Mouse (Mus musculus) monocyte, adult 5-6 weeks (primary cell): ENCODE measurements around the gene Fstl1. TPM values are rescaled to one million over a fixed set of nuclear protein-coding genes. Genes with fewer than 3 reads are reported as not detected.

Source experiments
- ATAC-seq: fragments of 153-309, 156-312 bp; replicated peaks from 2 replicates; pipeline ENCODE4 v1.8.0; 2017; ENCODE audit warnings: mild to moderate bottlenecking; ENCODE audit not compliant: low TSS enrichment, insufficient number of reproducible peaks, severe bottlenecking, poor library complexity, low FRiP score
- total RNA-seq: library from RNA; stranded (forward); fragments of 200-1000, 200-491, 200-594 nt; gene quantifications from 3 replicates; pipeline ENCODE4 v1.2.3, GENCODE M21; 2017

Gene Fstl1
- total RNA-seq, 1 experiment from 2014 or later: not detected

GRCm38 (mm10) chr16:37811874-37812273 is 35.2 kb downstream of the Fstl1 start:
- no peak for ATAC-seq

GRCm38 (mm10) chr16:37812474-37812886 is 35.8 kb downstream of the Fstl1 start:
- ATAC-seq: no peak

GRCm38 (mm10) chr16:37813691-37814382 is 37.2 kb downstream of the Fstl1 start:
- no peak for ATAC-seq

- ATAC-seq: no peak
Observed at GRCm38 (mm10) chr16:37814383-37814971, 37.8 kb downstream of the Fstl1 start.

- ATAC-seq: no peak
Observed at GRCm38 (mm10) chr16:37817986-37818385, 41.3 kb downstream of the Fstl1 start.

GRCm38 (mm10) chr16:37823949-37824348 is 47.3 kb downstream of the Fstl1 start:
- no peak for ATAC-seq

GRCm38 (mm10) chr16:37824778-37825505 is 48.3 kb downstream of the Fstl1 start:
- no peak for ATAC-seq

GRCm38 (mm10) chr16:37826286-37826685 is 49.6 kb downstream of the Fstl1 start:
- ATAC-seq: no peak

GRCm38 (mm10) chr16:37831041-37831440 is 54.4 kb downstream of the Fstl1 start:
- no peak for ATAC-seq

- ATAC-seq: no peak
Observed at GRCm38 (mm10) chr16:37837571-37837970, 60.9 kb downstream of the Fstl1 start.

- ATAC-seq: no peak
Observed at GRCm38 (mm10) chr16:37842439-37842838, 65.8 kb downstream of the Fstl1 start.

- no peak for ATAC-seq
Observed at GRCm38 (mm10) chr16:37843740-37844139, 67.1 kb downstream of the Fstl1 start.

- no peak for ATAC-seq
Observed at GRCm38 (mm10) chr16:37845202-37845925, 68.7 kb downstream of the Fstl1 start.

GRCm38 (mm10) chr16:37847081-37847480 is 70.4 kb downstream of the Fstl1 start:
- ATAC-seq: no peak

GRCm38 (mm10) chr16:37851366-37851765 is 74.7 kb downstream of the Fstl1 start:
- no peak for ATAC-seq

- ATAC-seq: no peak
Observed at GRCm38 (mm10) chr16:37853279-37853678, 76.6 kb downstream of the Fstl1 start.

GRCm38 (mm10) chr16:37854054-37854453 is 77.4 kb downstream of the Fstl1 start:
- no peak for ATAC-seq

- ATAC-seq: no peak
Observed at GRCm38 (mm10) chr16:37854593-37854992, 77.9 kb downstream of the Fstl1 start.

- ATAC-seq: no peak
Observed at GRCm38 (mm10) chr16:37855583-37855982, 78.9 kb downstream of the Fstl1 start.
